17 mouse cellular contexts compared by ENCODE assay signal in genomic region chr17:29273156-29273555, GRCm38 (mm10). TPM values are rescaled to one million over a fixed set of nuclear protein-coding genes. Genes with fewer than 3 reads are reported as not detected.
"Had no signal": no experiment of that assay in that cellular context is flagged by ENCODE, and none has a peak within 500 bp of the region (broad histone marks: within the 10 kb centered on the region; RNA-seq: fewer than 3 reads in every experiment).

No protein-coding gene starts in this region.

- H3K27me3 ChIP-seq: heart, embryonic 12.5 days; hindbrain, embryonic 12.5 days; intestine, embryonic 15.5 days; limb, embryonic 12.5 days had no signal

- H3K27ac ChIP-seq: heart, embryonic 10.5 days; hindbrain, embryonic 10.5 days; hindbrain, embryonic 12.5 days; hindbrain, embryonic 14.5 days; intestine, embryonic 15.5 days; layer of hippocampus, adult 2 months; left cerebral cortex, adult 2 months; limb, embryonic 10.5 days had no signal

- H3K36me3 ChIP-seq: intestine, embryonic 15.5 days; limb, embryonic 10.5 days; limb, embryonic 12.5 days had no signal

- DNase-seq: forebrain, postnatal 0 days; gastrocnemius, postnatal 36 days had no signal

- H3K4me3 ChIP-seq: heart, embryonic 10.5 days; heart, embryonic 12.5 days; hindbrain, embryonic 10.5 days; hindbrain, embryonic 12.5 days; intestine, embryonic 15.5 days; layer of hippocampus, adult 2 months; left cerebral cortex, adult 2 months; limb, embryonic 10.5 days; limb, embryonic 12.5 days had no signal

- H3K9me3 ChIP-seq: heart, embryonic 10.5 days; heart, embryonic 12.5 days; hindbrain, embryonic 10.5 days; hindbrain, embryonic 12.5 days; intestine, embryonic 15.5 days; limb, embryonic 10.5 days; limb, embryonic 12.5 days had no signal

- ATAC-seq: forebrain, postnatal 0 days; hindbrain, embryonic 16.5 days; inflammation-experienced regulatory T-cells, adult 6 months; intestine, embryonic 15.5 days; intestine, postnatal 0 days had no signal

- H3K4me2 ChIP-seq: heart, embryonic 12.5 days; hindbrain, embryonic 12.5 days; hindbrain, embryonic 14.5 days; intestine, embryonic 15.5 days; limb, embryonic 12.5 days had no signal

- H3K9ac ChIP-seq: forebrain, postnatal 0 days; hindbrain, embryonic 12.5 days; hindbrain, embryonic 14.5 days; intestine, embryonic 15.5 days had no signal

RNA-seq across cellular contexts. Expression of gene Cpne5, which starts 35.2 kb away (rescaled TPM):
- total RNA-seq: gastrocnemius, adult 18-20 months; gastrocnemius, adult 8-10 months; gastrocnemius, postnatal 36 days had no signal
